Mouse (Mus musculus) urinary bladder, postnatal 25 days (tissue): ENCODE results near the gene Wdfy3.
"Not testable (repeated sequence)": the region's sequence is repeated elsewhere in the genome, so short reads cannot be mapped to it uniquely, and the experiment has no call there.

Experiments used
- DNase-seq: peaks from one replicate; pipeline ENCODE4 v3.0.0; 2022; ENCODE audit warnings: low spot score

Gene Wdfy3

GRCm38 (mm10) chr5:101998971-101999370 is 70.8 kb downstream of the Wdfy3 start:
- no peak for DNase-seq

- no peak for DNase-seq
Measured at GRCm38 (mm10) chr5:101996036-101996735, 73.5 kb downstream of the Wdfy3 start.

- DNase-seq: no peak
Measured at GRCm38 (mm10) chr5:101995451-101995995, 74.2 kb downstream of the Wdfy3 start.

DNA sequence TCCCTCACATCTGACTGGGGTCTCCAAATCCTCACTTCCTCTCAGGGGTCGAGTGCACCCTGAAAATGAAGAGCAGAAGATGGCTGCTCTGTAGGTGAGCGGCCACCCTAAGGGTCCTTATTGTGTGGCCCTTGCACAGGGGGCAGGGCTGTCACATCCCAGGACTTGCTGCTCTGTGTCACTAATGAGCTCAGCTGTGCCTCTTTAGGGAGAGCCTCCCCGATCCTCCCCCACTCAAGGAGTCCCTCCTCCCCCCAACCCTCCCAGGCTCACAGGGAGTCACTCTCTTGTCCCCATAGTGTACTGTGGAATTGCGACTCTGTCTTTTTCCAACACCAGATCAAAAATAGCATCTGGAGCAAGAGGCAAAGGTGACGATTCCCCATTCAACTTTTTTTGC is 75.7 kb downstream of the Wdfy3 start:
- DNase-seq: no peak

GRCm38 (mm10) chr5:101992969-101993670 is 76.6 kb downstream of the Wdfy3 start:
- DNase-seq: no peak

GRCm38 (mm10) chr5:101990298-101990845 is 79.3 kb downstream of the Wdfy3 start:
- DNase-seq: no peak

DNA sequence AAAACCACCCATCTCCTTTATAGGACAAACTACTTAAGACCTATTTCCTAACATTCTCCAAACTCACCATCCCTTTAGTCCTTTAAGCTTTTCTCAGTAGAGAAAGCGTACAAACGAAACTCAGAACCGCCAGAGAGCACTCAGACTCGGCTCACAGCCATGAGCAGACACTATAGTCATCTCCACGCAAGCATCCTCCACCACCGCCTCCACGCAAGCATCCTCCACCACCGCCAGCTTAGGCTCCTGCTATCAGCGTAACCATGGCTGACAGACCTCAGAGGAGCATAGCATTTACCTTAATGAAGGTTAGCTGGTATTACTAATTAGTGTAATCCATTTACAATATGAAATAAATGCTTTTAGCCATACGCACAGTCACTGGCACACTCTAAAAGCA is 81.2 kb downstream of the Wdfy3 start:
- no peak for DNase-seq

DNA sequence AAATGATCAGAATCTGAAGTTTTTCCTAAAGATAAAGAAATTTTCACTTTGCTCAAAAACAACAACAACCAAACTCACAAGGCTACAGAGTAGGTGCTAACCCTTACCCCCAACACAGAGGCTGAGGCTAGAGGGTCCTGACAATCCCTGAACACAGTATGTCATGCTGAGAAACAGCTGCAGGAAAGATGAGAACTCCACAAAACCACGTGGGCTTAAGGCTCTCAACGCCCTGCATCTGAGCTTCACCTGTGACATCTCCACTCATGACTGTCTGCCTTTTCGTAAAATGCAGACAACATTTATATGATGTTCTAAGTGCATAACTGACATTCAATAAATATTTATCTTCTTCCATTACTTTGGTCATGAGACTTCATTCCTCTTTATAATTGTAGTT is 83.0 kb downstream of the Wdfy3 start:
- no peak for DNase-seq

DNA sequence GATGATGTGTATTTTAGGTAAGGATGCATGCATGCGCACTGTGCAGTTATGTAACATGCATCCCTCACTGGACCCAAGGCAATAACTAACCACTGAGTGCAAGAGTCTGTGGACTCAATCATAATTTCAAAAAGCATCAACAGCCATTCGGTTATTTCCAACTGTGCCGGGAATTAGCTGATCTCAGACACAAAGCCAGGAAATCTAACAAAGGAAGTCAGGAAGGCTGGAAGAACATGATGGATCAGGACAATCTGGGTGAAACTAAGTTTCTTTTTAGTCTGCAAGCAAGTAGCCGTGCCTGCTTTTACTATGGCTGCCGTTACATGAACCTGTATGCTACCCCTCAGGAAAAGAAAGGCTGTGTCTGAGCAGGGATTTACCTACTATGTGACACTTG is 87.5 kb downstream of the Wdfy3 start:
- no peak for DNase-seq

DNA sequence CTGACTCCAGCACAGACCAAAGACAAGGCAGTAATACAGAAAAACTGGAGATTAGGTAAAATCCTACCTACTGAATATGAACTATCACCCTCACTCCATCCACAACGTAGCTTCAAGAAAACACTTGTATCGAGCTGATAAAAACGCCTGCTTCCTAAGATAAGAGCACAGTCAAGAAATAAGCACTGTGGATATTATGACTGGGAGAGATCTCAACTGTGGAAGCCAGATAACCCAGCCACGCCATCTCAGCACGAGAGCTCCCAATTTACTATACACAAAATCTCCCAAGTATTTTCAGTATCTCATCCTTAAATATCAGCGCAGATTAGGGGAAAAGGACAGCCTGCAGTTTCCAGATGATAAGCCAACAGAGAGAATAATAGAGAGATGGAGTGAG is 90.1 kb downstream of the Wdfy3 start:
- DNase-seq: no peak

GRCm38 (mm10) chr5:101972594-101972993 is 97.1 kb downstream of the Wdfy3 start:
- not testable (repeated sequence) for DNase-seq

- DNase-seq: no peak
Measured at GRCm38 (mm10) chr5:101968153-101968851, 101.4 kb downstream of the Wdfy3 start.

DNA sequence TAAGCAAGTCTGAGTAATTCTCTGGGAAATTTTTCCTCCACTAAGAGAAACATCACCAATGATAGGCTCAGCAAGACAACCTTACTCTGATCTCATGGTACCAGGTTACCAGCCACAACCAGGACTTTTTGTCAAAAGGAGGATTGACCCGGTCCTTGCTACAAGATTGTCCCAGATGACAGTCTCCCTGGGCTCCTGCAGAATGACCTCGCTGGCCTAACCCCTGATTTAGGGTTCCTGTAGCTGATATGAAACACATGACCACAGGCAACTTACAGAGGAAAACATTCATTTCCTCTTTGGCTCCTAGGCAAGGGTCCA is 101.9 kb downstream of the Wdfy3 start:
- DNase-seq: no peak

DNA sequence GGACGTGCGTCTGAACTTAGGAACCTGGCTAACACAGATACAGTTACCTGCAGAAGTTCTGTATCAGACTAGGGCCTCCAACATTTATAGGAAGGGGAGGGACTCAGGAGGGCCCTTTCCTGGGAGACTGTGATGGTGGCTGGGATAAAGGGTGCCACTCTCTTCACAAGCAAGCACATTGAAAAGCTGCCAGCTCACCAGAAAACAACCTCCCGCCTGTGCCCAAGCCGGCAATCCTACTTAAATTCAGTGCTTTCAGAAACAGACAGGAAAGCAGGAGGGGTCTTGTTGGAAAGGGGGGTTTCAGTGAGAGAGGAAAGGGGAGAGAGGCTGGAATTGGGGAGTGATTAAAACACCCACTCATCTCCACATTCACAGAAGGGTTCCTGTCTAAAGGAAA is 106.9 kb downstream of the Wdfy3 start:
- DNase-seq: no peak

GRCm38 (mm10) chr5:101959369-101959768 is 110.4 kb downstream of the Wdfy3 start:
- DNase-seq: no peak

- DNase-seq: no peak
Measured at GRCm38 (mm10) chr5:101958941-101959340, 110.8 kb downstream of the Wdfy3 start.

- DNase-seq: no peak
Measured at GRCm38 (mm10) chr5:101957419-101957818, 112.3 kb downstream of the Wdfy3 start.

GRCm38 (mm10) chr5:101954393-101955340 is 115.1 kb downstream of the Wdfy3 start:
- no peak for DNase-seq

GRCm38 (mm10) chr5:101951918-101952317 is 117.8 kb downstream of the Wdfy3 start:
- no peak for DNase-seq

DNA sequence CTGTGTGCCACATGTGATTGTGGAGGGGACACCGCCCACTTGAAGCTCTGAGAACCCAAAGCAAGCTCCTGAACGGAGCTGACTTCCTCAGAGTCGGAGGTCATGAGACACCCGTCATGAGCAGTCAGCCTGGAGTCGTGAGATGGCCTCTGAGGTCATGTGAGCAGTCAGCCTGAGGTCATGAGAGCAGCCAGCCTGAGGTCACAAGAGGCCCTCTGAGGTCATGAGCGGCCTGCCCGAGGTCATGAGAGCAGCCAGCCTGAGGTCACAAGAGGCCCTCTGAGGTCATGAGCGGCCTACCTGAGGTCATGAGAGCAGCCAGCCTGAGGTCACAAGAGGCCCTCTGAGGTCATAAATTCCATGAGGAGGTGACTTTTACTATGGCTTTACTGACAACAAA is 120.4 kb downstream of the Wdfy3 start:
- no peak for DNase-seq

DNA sequence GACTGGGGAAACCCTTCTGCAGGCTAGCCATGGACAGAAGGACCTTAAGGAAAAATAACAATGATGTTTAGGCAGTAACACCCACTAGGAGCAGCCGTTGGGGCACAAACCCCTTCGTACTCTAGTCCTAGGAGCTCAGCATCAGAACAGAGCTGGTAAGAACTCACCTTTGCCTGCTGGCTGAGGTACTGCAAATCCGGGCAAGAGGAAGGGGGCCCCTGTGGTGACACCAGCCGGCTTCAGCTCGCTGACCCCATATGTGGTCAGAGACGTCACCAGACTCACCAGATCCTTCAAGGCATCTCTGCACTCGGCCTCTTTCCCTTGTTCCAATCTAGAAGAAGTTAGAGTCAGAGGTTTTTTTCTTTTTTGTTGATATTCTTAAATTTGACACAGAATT is 121.1 kb downstream of the Wdfy3 start:
- no peak for DNase-seq

DNA sequence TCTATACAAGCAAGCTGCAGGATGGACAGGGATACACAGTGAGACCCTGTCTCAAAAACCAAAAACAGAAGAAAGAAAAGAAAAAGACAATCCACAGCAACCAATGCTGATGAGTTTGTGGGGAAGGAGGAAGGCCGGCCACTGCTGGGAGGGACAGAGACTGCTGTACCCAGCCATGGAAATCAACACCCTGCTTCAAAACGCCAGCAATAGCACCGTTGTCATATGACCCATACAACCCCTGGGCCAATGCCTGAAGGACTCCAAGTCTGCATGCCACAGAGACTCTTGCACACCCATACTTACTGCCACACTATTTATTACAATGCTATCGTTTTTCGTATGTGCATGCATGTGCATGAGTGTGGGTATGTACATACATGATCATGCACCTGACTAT is 124.0 kb downstream of the Wdfy3 start:
- DNase-seq: no peak
